Mouse (Mus musculus): ENCODE data around the gene Hfe.
A peak's percentile ranks its signal among the peaks of the same experiment; 100 is the strongest.
"Not testable (repeated sequence)": the region's sequence is repeated elsewhere in the genome, so short reads cannot be mapped to it uniquely, and the experiment has no call there.

Gene Hfe

DNA sequence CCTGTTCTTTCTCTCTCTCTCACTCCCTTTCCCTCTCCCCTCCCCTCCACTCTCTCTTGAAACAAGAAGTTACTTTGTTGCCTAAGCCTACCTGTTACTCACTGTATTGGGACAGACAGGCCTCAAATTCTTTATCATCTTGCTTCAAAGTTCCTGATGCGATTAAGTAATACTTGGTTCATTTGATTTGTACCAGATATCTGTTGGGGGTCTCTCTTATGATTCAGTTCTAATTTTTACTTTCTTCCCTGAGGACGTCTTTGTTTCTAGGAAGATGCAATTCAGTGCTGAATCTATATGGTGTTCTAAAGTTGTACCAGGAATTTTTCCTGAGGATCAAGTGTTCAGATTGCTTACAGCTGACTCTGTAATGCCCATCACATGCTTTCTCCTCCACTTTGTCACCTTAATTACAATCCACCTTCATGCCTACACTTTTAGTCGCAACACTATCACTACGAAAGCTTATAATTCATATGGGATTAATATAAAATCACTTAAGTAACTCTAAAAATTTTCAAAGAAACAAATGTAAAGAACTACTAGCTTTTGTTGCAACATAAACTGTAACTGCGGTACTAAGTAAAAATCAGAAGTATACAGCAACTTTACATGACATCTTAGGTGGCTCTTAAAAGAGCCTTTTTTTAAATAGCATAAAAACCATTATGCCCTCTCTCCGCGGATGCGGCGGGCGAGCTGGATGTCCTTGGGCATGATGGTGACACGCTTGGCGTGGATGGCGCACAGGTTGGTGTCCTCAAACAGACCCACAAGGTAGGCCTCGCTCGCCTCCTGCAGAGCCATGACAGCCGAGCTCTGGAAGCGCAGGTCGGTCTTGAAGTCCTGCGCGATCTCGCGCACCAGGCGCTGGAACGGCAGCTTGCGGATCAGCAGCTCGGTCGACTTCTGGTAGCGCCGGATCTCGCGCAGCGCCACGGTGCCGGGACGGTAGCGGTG lies 34.0 kb upstream of the Hfe start:
- peak; percentile 17 for DNase-seq (ENCODE audit: inconsistent ontology term)

DNA sequence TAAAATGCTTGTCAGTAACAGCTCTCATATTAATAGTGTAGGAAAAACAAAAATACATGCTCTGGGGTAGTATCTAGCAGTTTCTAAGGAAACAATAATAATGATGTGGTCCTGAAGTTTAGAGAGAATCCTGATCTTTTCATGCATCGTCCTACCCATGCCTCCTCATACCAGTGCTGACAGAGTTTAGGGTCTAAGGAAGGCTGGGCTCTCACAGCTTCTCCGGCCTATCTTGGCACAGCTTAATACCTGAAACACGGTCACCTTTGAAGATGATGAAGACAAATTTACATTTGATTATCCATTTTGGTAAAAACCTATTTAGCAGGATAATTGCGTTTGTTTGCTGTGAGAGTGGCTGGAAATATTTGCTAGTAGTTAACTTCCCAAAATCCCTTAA lies 33.3 kb upstream of the Hfe start:
- DNase-seq (ENCODE audit: inconsistent ontology term): no peak

DNA sequence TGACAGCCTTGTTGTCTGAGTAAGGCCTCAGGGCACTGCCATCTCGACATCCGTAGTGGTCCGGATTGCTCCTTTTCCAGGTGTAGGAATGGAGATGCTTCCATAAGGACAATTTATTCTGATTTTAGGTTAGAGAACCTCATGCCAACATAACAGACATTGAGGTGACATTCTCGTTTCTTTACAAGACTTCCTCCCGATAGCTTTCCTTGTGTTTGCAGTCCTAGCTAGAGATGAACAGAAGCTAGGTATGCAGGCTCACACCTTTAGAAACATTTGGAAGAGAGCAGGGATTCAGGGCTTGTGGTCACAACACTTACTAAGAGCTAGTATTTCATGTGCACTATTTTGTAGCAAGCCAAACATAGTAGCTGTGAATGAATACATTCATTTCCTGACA lies 32.6 kb upstream of the Hfe start:
- no peak for DNase-seq (ENCODE audit: inconsistent ontology term)

DNA sequence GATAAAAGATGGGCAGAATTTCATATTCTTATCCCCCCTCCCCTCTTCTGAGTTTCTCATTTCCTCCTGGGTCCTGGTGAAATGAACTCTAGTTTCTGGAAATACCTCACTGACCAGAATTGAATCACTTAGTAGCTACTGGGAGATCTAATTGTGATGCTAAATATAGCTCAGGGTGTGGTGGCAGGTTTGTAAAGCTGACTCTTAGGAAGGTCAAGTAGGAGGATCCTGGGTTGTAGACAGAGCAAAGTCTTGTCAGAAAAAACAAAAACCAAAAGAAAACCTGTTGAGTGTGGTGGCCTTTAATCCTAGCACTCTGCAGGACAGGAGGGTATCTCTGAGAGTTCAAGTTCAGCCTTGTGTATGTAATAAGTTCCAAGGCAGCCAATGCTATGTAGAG lies 31.4 kb upstream of the Hfe start:
- DNase-seq (ENCODE audit: inconsistent ontology term): no peak

DNA sequence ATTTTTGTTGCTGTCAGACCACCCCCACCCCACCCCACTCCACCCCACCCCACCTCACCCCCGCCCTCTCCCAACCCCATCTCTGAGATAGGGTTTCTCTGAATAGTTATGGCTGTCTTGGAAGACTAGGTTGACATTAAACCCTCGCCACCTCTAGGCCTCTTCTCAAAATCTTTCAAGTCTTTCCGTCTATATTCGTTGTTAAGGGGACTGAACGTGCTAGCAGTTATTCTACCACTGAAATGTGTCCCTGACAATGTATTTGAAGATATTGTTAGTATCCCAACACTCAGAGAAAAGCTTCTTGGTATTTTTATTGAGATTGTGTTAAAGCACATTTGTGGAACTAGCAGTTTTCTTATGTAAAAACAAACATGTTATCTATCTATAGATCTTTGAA lies 30.3 kb upstream of the Hfe start:
- no peak for DNase-seq (ENCODE audit: inconsistent ontology term)

DNA sequence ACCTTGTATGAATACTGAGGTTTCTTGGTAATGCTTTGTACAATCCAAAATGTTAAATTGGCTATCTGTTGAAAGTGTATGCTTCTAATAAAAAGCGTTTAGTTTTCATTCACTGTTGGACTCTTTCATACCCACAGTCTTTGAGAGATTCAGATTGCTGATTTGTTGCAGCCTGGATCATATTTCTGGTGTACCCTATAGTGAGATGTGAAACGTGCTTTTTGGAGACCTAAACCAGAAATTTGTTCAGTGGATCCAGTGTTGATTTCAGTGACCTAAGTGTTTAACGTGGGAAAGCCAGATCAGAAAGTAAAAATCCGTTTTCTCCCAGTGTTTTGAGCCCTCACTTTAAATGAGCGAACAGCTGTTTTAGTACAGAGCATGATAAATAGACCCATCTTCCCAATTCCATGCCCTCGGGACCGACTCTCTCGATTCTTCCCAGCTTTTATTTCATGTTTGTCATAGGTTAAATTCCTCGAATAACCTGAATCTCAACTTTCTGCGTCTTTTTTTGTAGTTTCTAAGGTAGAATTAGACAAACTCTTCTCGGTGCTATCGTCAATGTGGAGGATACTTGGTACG lies 29.7 kb upstream of the Hfe start:
- DNase-seq (ENCODE audit: inconsistent ontology term): no peak

DNA sequence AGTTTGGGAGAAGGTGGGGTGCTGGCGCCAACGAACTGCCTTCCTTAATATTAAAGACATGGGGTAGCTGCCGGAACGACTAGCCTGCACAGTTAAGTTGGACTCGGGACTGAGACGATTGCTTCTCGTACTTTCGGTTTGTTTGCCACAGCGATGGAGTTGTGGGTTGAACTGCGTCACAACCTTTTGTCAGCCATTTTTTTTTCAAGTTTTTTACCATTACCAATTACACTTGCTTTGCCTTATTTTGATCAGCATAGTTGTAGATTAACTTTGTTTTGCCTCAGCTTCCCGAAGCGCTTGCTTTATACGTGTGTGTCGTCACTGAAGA lies 29.2 kb upstream of the Hfe start:
- no peak for DNase-seq (ENCODE audit: inconsistent ontology term)

DNA sequence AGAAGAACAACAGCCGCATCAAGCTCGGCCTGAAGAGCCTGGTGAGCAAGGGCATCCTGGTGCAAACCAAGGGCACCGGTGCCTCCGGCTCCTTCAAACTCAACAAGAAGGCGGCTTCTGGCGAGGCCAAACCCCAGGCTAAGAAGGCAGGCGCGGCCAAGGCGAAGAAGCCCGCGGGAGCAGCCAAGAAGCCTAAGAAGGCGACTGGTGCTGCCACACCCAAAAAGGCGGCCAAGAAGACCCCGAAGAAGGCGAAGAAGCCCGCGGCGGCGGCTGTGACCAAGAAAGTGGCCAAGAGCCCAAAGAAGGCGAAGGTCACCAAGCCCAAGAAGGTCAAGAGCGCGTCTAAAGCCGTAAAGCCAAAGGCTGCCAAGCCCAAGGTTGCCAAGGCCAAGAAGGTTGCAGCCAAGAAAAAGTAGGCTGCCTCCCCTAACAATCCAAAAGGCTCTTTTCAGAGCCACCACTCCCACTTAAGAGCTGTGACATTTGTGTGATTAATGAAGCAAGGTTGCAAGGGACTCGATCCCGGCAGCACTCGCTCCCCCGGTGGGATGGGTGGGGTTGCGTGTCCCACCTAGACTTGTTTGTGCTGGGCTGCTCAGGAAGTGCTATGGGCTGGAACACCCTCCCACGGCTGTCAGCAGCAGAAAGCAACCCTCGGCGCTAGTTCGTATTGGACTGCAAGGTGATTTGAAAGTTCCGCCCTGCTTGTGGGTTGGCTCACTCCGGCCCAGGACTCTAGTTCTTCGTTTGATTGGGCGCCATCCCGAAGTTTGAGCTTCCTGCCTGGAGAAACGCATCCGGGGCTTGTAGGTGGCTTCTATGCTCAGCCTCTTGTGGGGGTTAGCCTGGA lies 28.6 kb upstream of the Hfe start:
- DNase-seq (ENCODE audit: inconsistent ontology term): peak; percentile 94

DNA sequence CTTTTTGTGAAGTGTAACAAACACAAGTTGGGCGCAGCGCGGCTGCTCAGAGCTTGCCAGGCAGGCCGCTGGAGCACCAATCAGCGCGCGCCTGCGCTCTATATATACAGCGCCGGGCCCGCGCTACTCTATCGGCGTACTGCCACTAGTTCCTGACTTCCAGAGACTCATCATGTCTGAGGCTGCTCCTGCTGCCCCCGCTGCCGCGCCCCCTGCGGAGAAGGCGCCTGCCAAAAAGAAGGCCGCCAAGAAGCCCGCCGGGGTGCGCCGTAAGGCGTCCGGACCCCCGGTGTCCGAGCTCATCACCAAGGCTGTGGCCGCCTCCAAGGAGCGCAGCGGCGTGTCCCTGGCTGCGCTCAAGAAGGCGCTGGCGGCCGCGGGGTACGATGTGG lies 28.0 kb upstream of the Hfe start, which contains the start of gene Hist1h1c:
Hist1h1c (plus strand) TSS at position 132 of the 392 bp plus-strand sequence.
- DNase-seq (ENCODE audit: inconsistent ontology term): peak; percentile 91

DNA sequence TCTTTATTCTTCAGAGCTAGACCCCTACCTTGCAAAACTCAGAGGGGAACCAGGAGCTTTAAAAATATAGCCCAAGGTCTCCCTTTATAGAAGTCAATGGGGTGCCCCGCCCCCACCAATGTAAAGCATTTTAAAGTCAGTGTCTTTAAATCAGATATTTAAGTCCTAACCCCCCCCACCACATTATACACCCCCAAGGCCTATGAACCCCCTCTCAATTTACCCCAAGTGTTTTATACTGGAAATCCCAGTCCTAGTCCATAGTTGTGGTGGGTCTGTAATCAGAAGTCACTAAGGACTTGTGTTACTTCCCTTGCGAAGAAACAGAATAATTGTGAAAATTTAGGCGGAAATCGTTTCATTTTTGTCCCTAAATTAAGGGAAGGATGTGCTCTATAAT lies 27.4 kb upstream of the Hfe start:
- no peak for DNase-seq (ENCODE audit: inconsistent ontology term)

DNA sequence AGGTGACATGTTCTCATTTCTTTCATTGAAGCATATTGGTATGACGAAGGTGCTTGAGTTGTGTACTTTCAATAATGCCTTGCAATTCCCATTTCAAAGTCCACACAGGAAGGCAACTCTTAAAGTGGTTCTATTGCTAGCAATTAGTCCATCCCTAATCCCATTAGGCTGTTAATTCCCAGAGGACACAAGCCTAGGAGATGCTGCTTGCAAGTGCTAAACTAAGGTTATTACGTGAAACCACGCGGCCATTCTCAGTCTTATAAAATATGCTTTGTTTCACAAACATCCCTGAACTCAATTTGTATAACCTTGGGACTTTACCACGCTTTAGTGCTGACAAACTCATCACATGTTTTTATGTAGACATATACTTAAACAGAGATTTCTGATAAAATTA lies 26.4 kb upstream of the Hfe start:
- no peak for DNase-seq (ENCODE audit: inconsistent ontology term)

DNA sequence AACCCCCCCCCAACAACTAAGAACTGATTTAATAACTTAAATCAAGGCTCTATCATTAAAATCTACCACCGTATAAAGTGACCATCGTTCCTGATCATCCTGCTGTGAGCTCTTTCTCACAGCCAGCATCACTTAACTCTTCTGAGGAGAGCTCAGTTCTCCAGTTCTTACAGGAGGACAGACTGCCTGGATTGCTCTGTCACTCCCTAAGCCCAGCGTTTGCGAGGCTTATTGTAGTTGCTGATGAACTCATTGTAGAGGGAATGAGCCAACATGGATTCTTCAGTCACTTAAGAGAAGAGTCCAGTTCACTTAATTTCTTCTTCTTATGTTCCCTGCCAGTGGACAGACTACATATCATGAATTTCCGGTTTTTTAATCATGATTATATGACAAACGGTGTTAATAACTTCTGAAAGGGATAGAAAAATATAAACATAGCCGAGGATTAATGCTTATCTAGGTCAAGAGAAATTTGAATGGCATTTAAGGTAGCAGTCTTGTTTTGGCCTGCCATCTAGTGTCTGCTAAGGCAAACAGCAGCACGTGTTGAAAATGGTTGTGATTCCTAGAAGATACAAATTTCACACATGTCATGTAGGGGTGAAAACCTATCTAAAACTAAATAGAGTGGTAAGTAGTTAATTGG lies 21.6 kb upstream of the Hfe start:
- peak; percentile 53 for DNase-seq (ENCODE audit: inconsistent ontology term)

DNA sequence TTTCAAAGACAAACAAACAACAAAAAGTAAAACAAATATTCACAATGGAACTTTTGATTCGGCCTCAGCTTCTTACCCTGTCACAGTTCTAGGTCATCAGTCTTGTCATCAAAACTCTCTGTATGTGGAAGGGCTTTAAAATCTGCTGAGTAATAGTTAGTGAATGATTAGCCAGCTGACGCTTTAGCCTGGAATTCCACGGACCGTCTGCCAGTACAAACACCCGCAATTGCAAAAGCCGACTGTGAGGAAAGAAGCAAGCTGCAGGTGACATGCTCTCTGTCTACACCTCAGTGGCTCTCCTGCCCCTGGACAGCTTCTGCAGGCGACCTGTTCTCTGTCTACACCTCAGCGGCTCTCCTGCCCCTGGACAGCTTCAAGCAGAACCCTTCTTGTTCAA lies 19.8 kb upstream of the Hfe start:
- DNase-seq (ENCODE audit: inconsistent ontology term): peak; percentile 79

DNA sequence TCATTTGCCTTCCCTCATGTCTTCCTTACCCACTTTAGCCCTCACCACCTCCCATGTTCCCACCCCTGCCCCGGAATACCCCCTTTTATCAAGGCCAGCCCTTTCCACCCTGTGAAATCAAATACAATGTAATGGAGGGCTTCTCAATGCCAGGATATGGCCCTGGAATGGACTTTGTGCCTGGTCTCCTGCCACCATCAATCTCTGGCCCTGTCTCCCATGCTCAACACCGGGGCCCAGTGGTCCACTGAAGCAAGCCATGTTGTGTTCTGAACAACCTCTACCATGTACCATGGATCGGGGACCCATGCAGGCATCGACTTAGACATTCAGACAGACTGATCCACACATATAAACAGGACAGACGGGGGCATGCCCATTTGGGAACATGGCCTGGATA lies 19.1 kb upstream of the Hfe start:
- no peak for DNase-seq (ENCODE audit: inconsistent ontology term)

DNA sequence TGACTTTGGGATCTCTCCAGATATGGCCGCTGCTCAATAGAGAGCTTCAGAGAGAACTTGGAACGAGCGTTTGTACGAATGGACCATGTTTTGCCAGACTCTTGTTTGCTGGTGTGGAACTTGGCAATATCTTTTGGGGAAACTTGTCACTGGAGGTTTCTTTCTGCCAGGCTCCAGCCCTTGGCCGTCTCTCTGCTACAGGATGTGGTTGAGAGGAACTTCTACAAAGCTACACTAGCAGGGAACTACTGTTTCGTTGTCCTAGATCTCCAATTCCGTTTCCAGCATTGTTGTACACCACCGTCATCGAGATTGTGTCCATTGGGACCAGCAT lies 18.5 kb upstream of the Hfe start:
- DNase-seq (ENCODE audit: inconsistent ontology term): no peak

DNA sequence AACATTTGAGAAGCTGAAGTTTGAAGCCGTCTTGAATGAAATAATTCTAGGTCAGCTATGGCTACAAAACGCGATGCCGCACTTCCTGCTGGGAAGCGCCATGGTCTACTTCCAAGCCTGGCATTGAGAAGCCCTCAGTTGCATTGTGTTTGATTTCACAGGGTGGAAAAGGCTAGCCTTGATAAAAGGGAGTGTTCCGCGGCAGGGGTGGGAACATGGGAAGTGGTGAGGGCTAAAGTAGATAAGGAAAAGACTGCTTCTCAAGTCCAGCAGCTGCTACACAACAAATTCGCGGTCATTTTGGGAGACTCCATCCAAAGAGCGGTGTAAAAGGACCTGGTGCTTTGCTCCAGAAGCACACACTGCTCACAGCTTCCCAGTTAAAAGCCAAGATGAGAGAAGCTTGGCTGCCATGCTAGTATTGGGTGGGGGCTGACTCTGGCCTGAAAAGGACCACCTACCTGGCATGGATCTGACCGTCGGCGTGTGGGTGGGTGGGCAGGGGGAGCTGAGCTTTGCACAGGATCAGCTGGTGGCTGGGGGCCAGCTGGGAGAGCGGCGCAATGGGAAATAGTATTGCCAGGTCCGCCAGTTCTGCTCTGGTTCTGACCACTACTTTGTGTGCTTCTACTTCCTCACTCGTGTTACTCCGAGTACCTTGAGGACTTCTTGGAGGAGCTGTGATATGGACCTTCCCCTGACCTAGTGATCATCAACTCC lies 18.0 kb upstream of the Hfe start:
- DNase-seq (ENCODE audit: inconsistent ontology term): no peak

DNA sequence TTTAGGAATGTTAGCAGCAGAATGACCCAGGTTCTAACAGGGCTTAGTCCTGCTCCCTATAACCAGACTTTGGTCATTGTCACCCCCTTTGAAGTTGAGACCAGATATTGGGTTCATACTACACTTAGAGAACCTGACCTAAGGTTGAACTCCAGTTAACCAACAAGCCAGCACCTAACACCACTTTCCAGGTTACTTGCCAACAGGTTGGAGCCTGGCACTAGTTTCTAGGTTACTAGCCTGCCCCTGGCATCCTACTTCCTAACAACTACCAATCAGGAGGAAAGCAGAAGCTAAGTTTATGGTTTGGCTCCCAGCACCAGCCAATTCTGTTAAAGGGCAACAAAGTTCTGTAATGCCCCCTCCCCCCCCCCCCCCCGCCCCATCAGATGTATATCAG lies 14.6 kb upstream of the Hfe start:
- DNase-seq (ENCODE audit: inconsistent ontology term): no peak

DNA sequence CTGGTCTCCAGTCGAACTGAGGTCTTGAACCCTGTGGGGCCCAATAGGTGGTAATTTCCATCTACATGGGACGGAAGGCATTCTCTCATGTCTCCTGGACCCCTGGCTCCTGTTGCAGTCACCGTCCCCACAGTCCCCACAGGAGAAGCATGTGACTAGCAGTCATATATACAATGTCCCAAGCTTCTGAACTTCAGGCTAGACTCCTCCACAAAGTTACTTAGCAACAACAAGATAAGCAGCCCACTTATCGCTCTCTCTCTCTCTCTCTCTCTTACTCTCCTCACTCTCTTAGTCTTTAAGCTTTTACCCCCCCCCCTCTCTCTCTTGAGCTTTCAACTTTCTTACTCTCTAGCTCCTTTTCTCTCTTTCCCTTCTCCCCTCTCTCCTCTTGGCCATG lies 13.6 kb upstream of the Hfe start:
- DNase-seq (ENCODE audit: inconsistent ontology term): no peak

DNA sequence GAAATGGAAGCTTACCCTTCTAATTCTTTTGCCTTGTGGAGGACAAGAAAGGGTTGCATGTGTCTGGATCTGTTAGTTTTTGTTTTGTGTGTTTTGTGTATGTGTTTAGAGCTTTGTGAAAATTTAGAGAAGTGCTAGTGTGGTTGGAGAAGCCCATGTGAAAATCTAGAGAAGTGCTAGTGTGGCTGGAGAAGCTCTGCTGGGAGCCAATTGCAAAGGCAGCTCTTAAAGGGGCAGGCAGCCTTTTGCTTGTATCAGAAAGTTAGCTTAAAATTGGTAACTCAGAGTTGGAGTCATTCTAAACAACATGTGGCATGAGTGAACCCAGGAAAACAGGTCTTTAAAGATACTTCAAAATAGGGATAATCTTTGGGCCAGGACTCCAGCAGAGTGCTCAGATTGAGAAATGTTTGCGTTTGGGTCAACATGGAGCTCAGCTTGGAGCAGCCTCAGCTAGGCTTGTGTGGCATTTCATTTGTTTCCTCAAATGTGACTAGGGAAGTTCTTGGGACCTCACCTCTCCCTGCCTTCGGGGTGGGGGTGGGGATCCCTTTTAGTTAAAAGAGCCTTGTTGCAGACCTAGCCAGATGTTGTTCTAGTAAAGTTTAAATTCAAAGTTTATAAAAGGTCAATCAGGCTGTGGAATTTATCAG lies 7.1 kb upstream of the Hfe start:
- not testable (repeated sequence) for DNase-seq (ENCODE audit: inconsistent ontology term)

DNA sequence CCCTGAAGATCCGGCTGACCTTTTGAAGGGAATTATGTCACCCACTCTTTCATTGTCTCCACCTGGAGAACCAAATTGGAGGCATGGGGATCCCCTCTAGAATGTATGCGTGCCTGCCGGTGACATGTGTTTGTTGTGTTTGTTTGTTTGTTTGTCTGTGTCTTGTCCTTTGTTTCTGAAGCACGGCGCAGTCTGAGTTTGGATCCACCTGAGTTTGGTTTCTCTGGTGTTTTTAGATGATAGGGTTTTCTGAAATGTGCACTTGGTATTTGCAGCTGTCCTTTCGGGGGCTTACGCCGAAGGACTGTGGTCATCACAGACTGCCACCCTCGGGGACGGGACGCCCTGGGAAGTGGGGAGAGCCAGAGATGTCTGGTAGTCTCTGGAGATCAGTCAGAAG lies 6.5 kb upstream of the Hfe start:
- no peak for DNase-seq (ENCODE audit: inconsistent ontology term)

All from Muller cell, postnatal 12 days (primary cell).